Mouse (Mus musculus): ENCODE results near the gene Aarsd1.

DNA sequence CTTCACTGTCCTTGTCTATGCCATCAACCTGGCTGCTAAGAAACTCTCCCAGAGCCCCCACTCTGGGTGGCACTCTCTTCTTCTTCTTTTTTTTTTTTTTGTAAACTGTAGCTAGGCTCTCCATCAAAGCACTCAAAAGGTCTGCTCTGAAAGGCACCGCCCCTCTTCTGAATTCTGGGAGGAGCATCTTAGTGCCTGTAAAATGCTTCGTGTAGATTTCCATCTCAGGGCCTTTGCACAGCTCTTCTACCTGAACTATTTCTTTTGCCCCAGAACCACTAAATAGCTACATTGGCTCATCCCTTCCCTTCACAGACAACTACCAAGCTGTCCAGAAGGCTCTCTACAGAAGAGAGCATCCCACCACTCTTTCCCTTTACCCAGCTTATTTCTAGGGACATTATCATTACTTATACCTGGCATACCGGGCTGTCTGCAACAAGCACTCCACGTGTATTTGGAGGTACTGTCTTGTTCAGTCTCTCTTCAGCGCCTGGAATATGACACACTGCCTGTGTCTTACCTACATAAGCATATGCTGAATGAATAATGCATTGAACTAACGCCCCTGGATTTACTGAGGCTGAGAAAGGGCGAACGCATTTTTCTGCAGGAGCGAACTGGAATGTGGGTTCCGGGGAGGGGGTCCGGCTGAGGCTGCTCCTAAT is 848 bp downstream of the Aarsd1 start:
- no peak for TF ChIP-seq CTCF (IDR thresholded peaks at IDR 0.05; ENCODE audit: extremely low read depth, insufficient read length, insufficient replicate concordance, low read depth, low read length)
- TF ChIP-seq POLR2A (IDR thresholded peaks at IDR 0.05; ENCODE audit: low read depth, low read length), result no peak
